Mouse (Mus musculus) heart, embryonic 10.5 days (tissue): ENCODE results near the gene Cpa1. TPM values are rescaled to one million over a fixed set of nuclear protein-coding genes. Genes with fewer than 3 reads are reported as not detected.

Source experiments
- DNase-seq: peaks from one replicate; pipeline ENCODE4 v3.0.0-alpha.2; 2017; ENCODE audit warnings: low spot score
- H3K27ac ChIP-seq: fragments of 300-500 bp; sonication (generic); 2 replicates; pipeline ENCODE4 v1.5.1; 2016; ENCODE audit warnings: mild to moderate bottlenecking
- H3K27me3 ChIP-seq: fragments of 300-500 bp; sonication (generic); 2 replicates; pipeline ENCODE4 v1.6.1; 2016; ENCODE audit warnings: mild to moderate bottlenecking; ENCODE audit not compliant: poor library complexity, insufficient read depth, severe bottlenecking
- H3K36me3 ChIP-seq: fragments of 300-500 bp; sonication (generic); 2 replicates; pipeline ENCODE4 v1.6.1; 2016; ENCODE audit warnings: mild to moderate bottlenecking, moderate library complexity
- H3K4me1 ChIP-seq: fragments of 300-500 bp; sonication (generic); 2 replicates; pipeline ENCODE4 v1.6.1; 2016; ENCODE audit warnings: mild to moderate bottlenecking
- H3K4me3 ChIP-seq: fragments of 300-500 bp; sonication (generic); 2 replicates; pipeline ENCODE4 v1.5.1; 2016; ENCODE audit warnings: mild to moderate bottlenecking, moderate library complexity
- H3K9me3 ChIP-seq: fragments of 300-500 bp; sonication (generic); 2 replicates; pipeline ENCODE4 v1.6.1; 2016; ENCODE audit warnings: mild to moderate bottlenecking, moderate library complexity
- WGBS: fragments of 180-500 bp; shearing (Covaris S2); methylation state at CpG from one replicate; pipeline ENCODE4 v1.1.7; 2016; 5-methylcytosine and 5-hydroxymethylcytosine counted together
- polyA plus RNA-seq: library from polyadenylated mRNA; unstranded; fragments of >200 nt; fragmentation: Nextera tagmentation; extraction: Ambion mirVana; gene quantifications from 2 replicates; pipeline ENCODE4 v1.2.1, GENCODE M21; 2016

The Cpa1 gene
- polyA plus RNA-seq, 1 experiment from 2014 or later: 3.9 TPM

DNA sequence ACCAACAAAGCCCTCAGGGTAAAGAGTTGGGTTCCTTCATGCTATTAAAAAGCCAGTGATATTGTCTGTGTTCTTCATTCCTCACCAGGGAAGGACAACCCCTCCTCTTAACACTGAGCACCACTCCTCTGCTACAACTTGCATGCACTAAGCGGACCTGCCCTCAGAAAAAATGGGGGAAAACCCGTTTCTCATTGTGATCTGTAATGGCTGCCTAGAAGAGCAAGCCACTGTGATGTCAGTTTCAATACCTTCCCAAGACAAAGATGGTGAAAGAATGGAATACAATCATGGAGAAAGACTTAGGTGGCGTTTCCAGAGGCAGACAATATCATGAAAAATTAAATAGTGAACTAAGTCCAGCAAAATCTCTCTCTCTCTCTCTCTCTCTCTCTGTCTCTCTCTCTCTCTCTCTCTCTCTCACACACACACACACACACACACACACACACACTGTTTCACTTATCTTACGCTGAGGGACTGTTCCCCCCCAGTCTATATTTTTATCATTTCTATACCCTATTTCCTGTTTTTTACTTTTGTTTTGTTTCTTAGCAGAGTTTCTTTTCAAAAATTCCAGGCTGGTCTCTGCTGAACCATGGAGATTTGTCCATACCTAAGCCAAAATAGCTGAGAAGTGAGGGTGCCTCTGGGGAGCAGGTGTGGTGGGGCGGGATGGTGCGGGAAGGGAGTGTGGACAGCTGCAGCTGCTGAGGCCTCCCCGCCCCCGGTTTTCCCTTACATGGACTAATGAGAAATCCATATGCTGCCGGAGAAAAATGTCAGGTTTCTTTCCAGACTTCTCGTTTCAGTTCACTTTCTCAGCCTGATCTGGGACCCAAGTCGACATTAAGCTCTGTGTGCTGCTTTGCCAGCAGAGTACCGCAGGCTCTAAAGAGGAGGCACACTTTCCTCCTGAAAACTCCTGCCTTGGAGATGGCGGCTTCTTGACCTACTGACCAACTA is 43.2 kb downstream of the Cpa1 start:
- H3K4me1 ChIP-seq: peaks cover 45% of the 10 kb centered on the region
- no peaks in the 10 kb centered on the region for H3K36me3 ChIP-seq
- WGBS: 59% methylated on average over 13 of the region's 13 CpGs
- DNase-seq: no peak
- H3K9me3 ChIP-seq: no peaks in the 10 kb centered on the region
- no peaks in the 10 kb centered on the region for H3K27me3 ChIP-seq
- no peak overlapping the region for H3K4me3 ChIP-seq
- H3K27ac ChIP-seq: peak overlapping the region; percentile 74

- no peaks in the 10 kb centered on the region for H3K36me3 ChIP-seq
- no peaks in the 10 kb centered on the region for H3K27me3 ChIP-seq
- peak; percentile 20 for DNase-seq
- no peaks in the 10 kb centered on the region for H3K9me3 ChIP-seq
- no peak overlapping the region for H3K27ac ChIP-seq
- H3K4me3 ChIP-seq: no peak overlapping the region
- 82% methylated on average over 1 of the region's 1 CpGs for whole genome bisulfite sequencing
- H3K4me1 ChIP-seq: peaks cover 30% of the 10 kb centered on the region
These were observed 45.6 kb downstream of the Cpa1 start for GRCm38 (mm10) chr6:30684570-30684969.

DNA sequence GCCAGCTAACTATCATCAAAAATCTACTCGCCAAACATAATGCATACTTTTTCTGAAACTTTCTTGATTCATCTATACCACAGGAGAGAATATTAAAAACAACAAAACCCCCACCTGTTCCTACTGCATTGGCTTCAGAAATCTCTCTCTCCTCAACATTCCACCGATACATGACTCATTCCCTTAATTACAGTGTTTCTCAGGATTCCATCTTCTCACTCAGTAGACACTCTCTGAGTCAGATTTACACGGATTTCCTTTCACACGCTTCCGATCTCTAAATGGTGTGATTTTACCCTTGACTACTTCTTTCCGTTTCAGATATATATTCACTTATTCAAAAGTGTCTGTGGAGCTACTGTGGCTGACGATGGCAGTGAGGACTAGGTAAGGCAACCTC is 48.2 kb downstream of the Cpa1 start:
- H3K27me3 ChIP-seq: no peaks in the 10 kb centered on the region

DNA sequence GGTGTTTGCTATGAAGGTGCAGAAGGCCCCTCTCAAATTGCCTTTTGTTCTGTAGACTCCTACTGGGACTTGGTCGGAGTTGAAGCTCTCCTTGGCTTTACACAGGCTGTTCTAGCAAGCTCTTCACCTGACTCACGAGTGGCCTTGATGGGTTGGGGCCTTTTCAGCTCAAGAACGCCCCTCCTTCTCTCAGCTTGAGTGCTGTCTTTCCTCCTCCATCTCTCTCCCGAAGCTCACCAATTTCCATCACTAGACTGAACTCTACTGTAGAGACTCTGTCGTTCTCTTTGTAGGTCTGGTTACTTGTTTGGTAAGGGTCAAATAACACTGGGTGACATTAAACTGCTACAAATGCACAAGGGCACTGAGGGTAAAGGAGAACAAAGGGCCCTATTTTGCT is 53.8 kb downstream of the Cpa1 start:
- H3K36me3 ChIP-seq: no peaks in the 10 kb centered on the region
- H3K9me3 ChIP-seq: no peaks in the 10 kb centered on the region
- H3K4me1 ChIP-seq: peaks cover 23% of the 10 kb centered on the region
- H3K27ac ChIP-seq: peak overlapping the region; percentile 99
- no peaks in the 10 kb centered on the region for H3K27me3 ChIP-seq
- peak overlapping the region; percentile 68 for H3K4me3 ChIP-seq
- no peak for DNase-seq
- 81% methylated on average over 5 of the region's 5 CpGs for WGBS

More for the DNA sequence above, 48.2 kb downstream of the Cpa1 start:
- Histone ChIP-seq H3K27ac (0 out of 2 replicates have a peak overlapping the region, but pooled peaks have one; percentile 30), H3K36me3 (no peaks in the 10 kb centered on the region), H3K9me3 (no peaks in the 10 kb centered on the region), H3K4me1 (peaks cover 13% of the 10 kb centered on the region), H3K4me3 (no peak overlapping the region)
- 84% methylated on average over 7 of the region's 7 CpGs for WGBS
- no peak for DNase-seq

DNA sequence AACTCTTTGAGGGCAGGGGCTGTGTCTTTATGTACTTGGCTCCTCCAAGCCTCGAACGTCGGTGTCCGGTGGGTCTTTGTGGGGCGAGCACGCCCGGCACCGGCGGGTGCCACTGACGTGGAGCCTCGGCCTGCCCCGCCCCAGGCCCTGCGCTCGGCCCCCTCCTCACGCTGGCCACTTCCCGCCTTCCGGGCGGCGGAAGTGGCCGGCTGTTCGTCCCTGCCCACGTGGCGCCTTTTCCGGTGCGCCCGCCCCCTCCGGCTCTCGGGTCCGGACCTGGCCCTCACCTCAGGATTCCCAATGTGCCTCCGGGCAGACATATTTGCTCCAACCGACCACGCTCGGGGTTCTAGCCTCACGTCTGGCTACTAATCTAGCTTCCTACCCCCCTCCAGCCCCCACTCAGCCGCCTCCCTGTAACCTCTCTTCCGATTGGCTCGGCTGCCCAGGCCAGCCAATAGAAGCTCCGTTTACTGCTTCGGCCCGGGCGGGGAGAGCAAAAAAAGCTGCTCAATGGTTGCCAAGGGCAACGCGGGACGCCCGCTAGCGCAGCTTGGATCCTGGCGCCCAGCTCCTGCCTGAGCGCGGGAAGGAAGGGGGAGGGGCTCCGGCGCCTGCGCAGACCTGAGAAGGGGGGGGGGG is 54.5 kb downstream of the Cpa1 start, which contains the start of gene Cep41:
TSS of gene Cep41 (minus strand) at position 400 of the 642 bp plus-strand sequence.
- Histone ChIP-seq H3K27ac (peak within 1 kb of the TSS; percentile 99), H3K27me3 (no peaks in the 10 kb centered on the region), H3K4me3 (peak within 1 kb of the TSS; percentile 68), H3K9me3 (no peaks in the 10 kb centered on the region), H3K36me3 (no peaks in the 10 kb centered on the region), H3K4me1 (peaks cover 24% of the 10 kb centered on the region)
- DNase-seq: peak; percentile 97
- 1% methylated on average over 49 of the region's 52 CpGs for WGBS

GRCm38 (mm10) chr6:30694209-30694608 is 55.2 kb downstream of the Cpa1 start:
- peak overlapping the region; percentile 99 for H3K27ac ChIP-seq
- DNase-seq: no peak
- peaks cover 24% of the 10 kb centered on the region for H3K4me1 ChIP-seq
- no peaks in the 10 kb centered on the region for H3K9me3 ChIP-seq
- 45% methylated on average over 6 of the region's 6 CpGs for WGBS
- H3K36me3 ChIP-seq: no peaks in the 10 kb centered on the region
- H3K27me3 ChIP-seq: no peaks in the 10 kb centered on the region
- H3K4me3 ChIP-seq: peak overlapping the region; percentile 68

Other genes starting within 250 kb of the Cpa1 start
- 55.6 and 71.2 TPM in 2 replicates for gene Zc3hc1, start 248.2 kb upstream of the Cpa1 start, polyA plus RNA-seq
- 30.9 and 33.8 TPM in 2 replicates for gene Klhdc10, start 237.3 kb upstream of the Cpa1 start, polyA plus RNA-seq
- 38.2 and 41.1 TPM in 2 replicates for gene Tmem209, start 129.4 kb upstream of the Cpa1 start, polyA plus RNA-seq
- 0.16 TPM in 1 of 2 replicates, not detected in the other for gene Ssmem1, start 129.4 kb upstream of the Cpa1 start, polyA plus RNA-seq
- gene Cpa2, start 97.6 kb upstream of the Cpa1 start, polyA plus RNA-seq: 17.8 and 29.1 TPM in 2 replicates
- gene Cpa4, start 70.8 kb upstream of the Cpa1 start, polyA plus RNA-seq: 1.2 and 1.7 TPM in 2 replicates
- gene Cpa5, start 28.2 kb upstream of the Cpa1 start, polyA plus RNA-seq: 0.97 and 2.1 TPM in 2 replicates
- 12.5 and 15.3 TPM in 2 replicates for gene Cep41, start 54.5 kb downstream of the Cpa1 start, polyA plus RNA-seq
- gene Mest, start 84.3 kb downstream of the Cpa1 start, polyA plus RNA-seq: 3,213 and 4,348 TPM in 2 replicates